Mouse (Mus musculus) kidney, postnatal 14 days (tissue): ENCODE measurements around the gene Gm7861.
"Not testable (repeated sequence)": the region's sequence is repeated elsewhere in the genome, so short reads cannot be mapped to it uniquely, and the experiment has no call there.

ENCODE experiments used
- DNase-seq: peaks from one replicate; pipeline ENCODE4 v3.0.0; 2022; ENCODE audit warnings: mixed read lengths

Gm7861 gene

GRCm38 (mm10) chr8:21594408-21594807 is at the start of gene Gm7861:
Gm7861 (minus strand) TSS chr8:21594508.
- DNase-seq = not testable (repeated sequence)

- DNase-seq = not testable (repeated sequence)
Observed at GRCm38 (mm10) chr8:21617883-21618282, 23.6 kb upstream of the Gm7861 start, which contains the start of gene Defa26. Defa26 (plus strand) TSS chr8:21618183.

- DNase-seq = not testable (repeated sequence)
Observed at GRCm38 (mm10) chr8:21582706-21583105, 11.6 kb downstream of the Gm7861 start, which contains the start of gene Defa28. Defa28 (plus strand) TSS chr8:21583006.

- not testable (repeated sequence) for DNase-seq
Observed at GRCm38 (mm10) chr8:21565086-21565485, 29.2 kb downstream of the Gm7861 start, which contains the start of gene Defa37. Defa37 (plus strand) TSS chr8:21565386.
